Mouse (Mus musculus) kidney, embryonic 16.5 days (tissue): ENCODE data around the gene Patj. TPM values are rescaled to one million over a fixed set of nuclear protein-coding genes. Genes with fewer than 3 reads are reported as not detected.

Source experiments
- ATAC-seq: fragments of 200-750 bp; cut with Nextera tagmentation; 2 replicates; pipeline ENCODE4 v1.8.0; 2017; ENCODE audit warnings: moderate TSS enrichment; ENCODE audit not compliant: low FRiP score, low TSS enrichment
- H3K27ac ChIP-seq: fragments of 300-500 bp; sonication (generic); 2 replicates; pipeline ENCODE4 v1.5.1; 2014; ENCODE audit warnings: low read length
- H3K27me3 ChIP-seq: fragments of 300-500 bp; sonication (generic); 2 replicates; pipeline ENCODE4 v1.6.1; 2014; ENCODE audit warnings: low read length, control low read depth, mixed read lengths; ENCODE audit not compliant: insufficient read depth
- H3K36me3 ChIP-seq: fragments of 300-500 bp; sonication (generic); 2 replicates; pipeline ENCODE4 v1.6.1; 2014; ENCODE audit warnings: low read length, control low read depth, mixed read lengths; ENCODE audit not compliant: insufficient read depth
- H3K4me1 ChIP-seq: fragments of 300-500 bp; sonication (generic); 2 replicates; pipeline ENCODE4 v1.6.1; 2014; ENCODE audit warnings: low read length, control low read depth, mixed read lengths; ENCODE audit not compliant: insufficient read depth
- H3K4me2 ChIP-seq: fragments of 300-500 bp; sonication (generic); replicated peaks from 2 replicates; pipeline ENCODE4 v1.6.1; 2014; ENCODE audit warnings: low read depth, low read length
- H3K4me3 ChIP-seq: fragments of 300-500 bp; sonication (generic); 2 replicates; pipeline ENCODE4 v1.5.1; 2014; ENCODE audit warnings: mild to moderate bottlenecking, low read length
- H3K9ac ChIP-seq: fragments of 300-500 bp; sonication (generic); replicated peaks from 2 replicates; pipeline ENCODE4 v1.6.1; 2014; ENCODE audit warnings: low read length
- H3K9me3 ChIP-seq: fragments of 300-500 bp; sonication (generic); 2 replicates; pipeline ENCODE4 v1.6.1; 2016; ENCODE audit warnings: low read length, control low read depth
- WGBS: fragments of 180-500 bp; shearing (Covaris S2); extraction: QIAGEN DNeasy Blood & Tissue Kit; methylation state at CpG from one replicate; pipeline ENCODE4 v1.1.7; 2014; 5-methylcytosine and 5-hydroxymethylcytosine counted together
- polyA plus RNA-seq: library from polyadenylated mRNA; unstranded; fragments of >200 nt; fragmentation: Nextera tagmentation; extraction: Ambion mirVana; gene quantifications from 2 replicates; pipeline ENCODE4 v1.2.1, GENCODE M21; 2015

Patj gene
- polyA plus RNA-seq, 1 experiment from 2014 or later, result 27.6 TPM

DNA sequence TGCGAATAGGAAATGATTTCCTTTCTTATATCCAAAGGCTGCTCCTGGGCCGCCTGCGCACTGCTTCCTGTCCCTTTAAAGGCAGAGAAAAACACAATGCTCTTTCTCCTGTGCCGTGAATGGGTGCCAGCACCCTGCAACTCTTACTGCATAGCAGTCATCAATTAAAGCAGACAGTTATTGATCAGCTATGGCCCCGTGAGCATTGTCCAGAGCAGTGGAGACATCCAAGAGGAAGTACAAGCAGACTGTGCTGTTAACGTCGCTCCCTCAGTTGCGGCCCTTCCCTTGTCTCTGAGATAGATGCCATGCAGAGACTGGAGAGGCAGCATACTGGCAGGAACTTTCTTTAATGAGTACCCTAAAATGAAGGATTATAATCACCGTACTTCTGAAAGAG is 292.9 kb downstream of the Patj start:
- H3K4me3 ChIP-seq, result no peak overlapping the region
- no peak for ATAC-seq
- no peak overlapping the region for H3K4me2 ChIP-seq

DNA sequence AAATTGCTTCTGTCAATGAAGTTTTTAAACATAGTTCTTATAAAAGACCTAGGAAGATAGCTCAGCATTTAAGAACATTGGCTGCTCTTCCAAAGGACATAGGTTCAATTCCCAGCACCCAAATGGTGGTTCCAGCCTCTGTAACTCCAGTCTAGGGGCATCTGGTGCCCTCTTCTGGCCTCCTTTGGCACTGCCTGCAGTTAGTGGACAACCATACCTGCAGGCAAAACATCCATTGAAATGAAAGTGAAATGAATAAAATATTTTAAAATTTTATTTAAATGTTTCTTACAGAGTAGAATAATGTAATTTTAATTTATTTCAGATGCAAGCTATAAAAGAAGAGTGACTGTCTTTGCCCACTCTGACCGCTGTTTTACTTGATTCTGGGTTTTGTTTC is 294.4 kb downstream of the Patj start:
- Histone ChIP-seq H3K4me1 (peaks cover 6% of the 10 kb centered on the region), H3K9me3 (no peaks in the 10 kb centered on the region), H3K4me3 (no peak overlapping the region), H3K36me3 (peaks cover 19% of the 10 kb centered on the region), H3K4me2 (no peak overlapping the region), H3K27ac (no peak overlapping the region), H3K9ac (no peak overlapping the region), H3K27me3 (no peaks in the 10 kb centered on the region)
- no peak for ATAC-seq
- WGBS, result 100% methylated on average over 1 of the region's 1 CpGs

More for the DNA sequence above, 292.9 kb downstream of the Patj start:
- Histone ChIP-seq H3K36me3 (peaks cover 19% of the 10 kb centered on the region), H3K27me3 (no peaks in the 10 kb centered on the region), H3K9me3 (no peaks in the 10 kb centered on the region), H3K4me1 (peaks cover 1% of the 10 kb centered on the region), H3K27ac (no peak overlapping the region), H3K9ac (no peak overlapping the region)
- WGBS, result 84% methylated on average over 9 of the region's 9 CpGs

DNA sequence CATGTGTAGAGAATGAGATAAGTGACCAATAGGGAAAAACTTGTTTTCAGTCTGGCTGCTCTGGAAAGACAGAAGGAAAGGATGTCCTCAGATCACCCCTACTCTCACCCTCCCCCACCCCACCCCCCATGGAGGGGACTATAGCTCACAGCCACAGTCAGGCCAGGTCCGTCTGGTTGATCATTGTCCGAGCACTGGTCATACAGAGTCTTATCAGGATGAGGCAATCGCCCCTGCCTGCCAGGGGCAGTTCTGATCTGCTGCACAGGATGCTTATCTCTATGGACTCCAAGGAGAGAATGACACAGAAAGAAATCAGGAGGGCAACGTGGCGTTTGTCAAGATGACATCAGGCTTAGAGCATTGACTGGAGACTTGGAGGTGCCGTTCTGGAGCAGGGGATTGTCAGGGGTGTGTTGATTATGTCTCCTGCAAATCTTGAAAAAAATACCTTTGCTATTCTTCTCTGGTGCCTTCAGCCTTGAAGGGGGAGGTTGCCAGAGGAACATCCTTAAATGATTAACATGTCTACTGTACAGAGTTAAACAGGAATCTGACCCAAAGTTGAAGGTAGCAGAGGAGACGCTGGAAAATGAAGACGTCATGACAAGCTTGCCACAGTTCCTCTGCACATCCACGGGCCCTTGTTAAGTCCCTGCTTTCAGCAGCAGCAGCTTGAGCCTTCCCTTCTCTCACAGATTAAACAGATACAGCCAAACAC is 298.0 kb downstream of the Patj start:
- Histone ChIP-seq H3K4me1 (peaks cover 6% of the 10 kb centered on the region), H3K9me3 (no peaks in the 10 kb centered on the region), H3K4me3 (no peak overlapping the region), H3K27me3 (no peaks in the 10 kb centered on the region), H3K36me3 (peaks cover 10% of the 10 kb centered on the region), H3K9ac (no peak overlapping the region), H3K4me2 (no peak overlapping the region), H3K27ac (peak overlapping the region; percentile 20; the same call in 1 of the 2 replicates)
- WGBS, result 46% methylated on average over 9 of the region's 9 CpGs
- ATAC-seq, result peak; percentile 80

DNA sequence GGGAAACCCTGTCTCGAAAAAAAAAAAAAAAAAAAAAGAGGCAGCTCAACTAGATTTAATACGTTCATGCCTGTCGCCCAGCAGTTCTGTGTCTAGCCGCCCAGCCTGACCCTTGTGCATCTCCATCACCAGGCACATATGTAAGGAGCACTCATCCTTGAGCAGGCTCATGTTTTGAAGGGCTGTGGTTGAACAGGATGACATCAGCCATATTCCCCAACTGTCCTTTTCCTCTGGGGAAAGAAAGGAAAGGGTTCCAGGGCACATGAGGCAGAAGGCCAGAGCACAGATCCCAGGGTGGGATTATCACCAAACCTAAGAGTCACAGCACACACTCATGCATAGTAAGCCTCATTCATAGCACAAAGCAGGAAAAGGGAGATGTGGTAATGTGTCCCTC is 302.3 kb downstream of the Patj start:
- WGBS, result 70% methylated on average over 3 of the region's 4 CpGs
- no peak overlapping the region for H3K9ac ChIP-seq
- no peaks in the 10 kb centered on the region for H3K36me3 ChIP-seq
- ATAC-seq, result no peak
- H3K4me1 ChIP-seq, result peaks cover 6% of the 10 kb centered on the region
- no peak overlapping the region for H3K4me3 ChIP-seq
- no peak overlapping the region for H3K27ac ChIP-seq
- no peak overlapping the region for H3K4me2 ChIP-seq
- H3K27me3 ChIP-seq, result no peaks in the 10 kb centered on the region
- H3K9me3 ChIP-seq, result no peaks in the 10 kb centered on the region

DNA sequence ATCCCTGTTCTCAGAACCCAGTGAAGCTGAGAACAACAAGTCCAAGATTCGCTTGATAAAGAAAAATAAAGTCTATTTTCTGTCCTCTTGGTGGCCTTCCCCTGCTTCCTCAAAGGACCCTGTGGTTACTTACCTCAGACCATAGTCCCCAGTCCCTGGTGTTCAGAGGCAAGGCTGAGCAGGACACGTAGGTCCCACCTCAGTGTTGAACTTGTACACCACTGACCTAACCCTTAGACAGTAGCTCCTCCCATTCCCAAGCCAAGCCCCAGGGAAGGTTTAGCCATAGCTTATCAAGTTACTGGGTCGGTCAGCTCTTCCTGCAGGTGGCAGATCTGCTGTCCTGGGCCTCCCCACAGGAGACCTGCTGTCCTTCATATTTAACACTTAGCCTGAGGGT is 303.3 kb downstream of the Patj start:
- Histone ChIP-seq H3K4me1 (peaks cover 1% of the 10 kb centered on the region; the same call in 1 of the 2 replicates), H3K9me3 (no peaks in the 10 kb centered on the region), H3K27me3 (no peaks in the 10 kb centered on the region), H3K4me2 (no peak overlapping the region), H3K27ac (no peak overlapping the region), H3K9ac (no peak overlapping the region), H3K36me3 (no peaks in the 10 kb centered on the region), H3K4me3 (no peak overlapping the region)
- WGBS, result 44% methylated on average over 3 of the region's 3 CpGs
- 0 out of 2 replicates have a peak, but pooled peaks have one; percentile 29 for ATAC-seq

DNA sequence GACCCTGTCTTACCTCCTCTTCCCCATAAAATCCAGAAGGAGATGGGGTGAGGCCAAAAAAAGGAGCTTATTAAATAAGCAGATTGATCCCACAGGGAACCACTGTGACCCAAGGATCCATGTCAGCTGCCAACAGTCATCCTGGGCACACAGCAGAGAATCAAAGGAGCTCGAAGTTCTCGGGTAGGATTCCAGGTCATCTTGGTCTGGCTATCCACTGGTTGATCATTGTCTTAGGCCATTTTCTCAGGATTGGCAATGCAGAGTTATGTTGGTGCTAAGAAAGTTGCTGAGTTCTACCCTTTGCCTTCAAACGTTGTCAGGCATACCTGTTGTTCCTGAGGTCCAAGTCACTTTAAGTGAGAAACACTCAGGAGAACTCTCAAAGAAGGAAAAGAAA is 304.6 kb downstream of the Patj start:
- WGBS, result 90% methylated on average over 3 of the region's 3 CpGs
- Histone ChIP-seq H3K27ac (no peak overlapping the region), H3K27me3 (no peaks in the 10 kb centered on the region), H3K9ac (no peak overlapping the region), H3K9me3 (no peaks in the 10 kb centered on the region), H3K4me2 (no peak overlapping the region), H3K4me1 (no peaks in the 10 kb centered on the region), H3K36me3 (no peaks in the 10 kb centered on the region), H3K4me3 (no peak overlapping the region)
- ATAC-seq, result no peak

DNA sequence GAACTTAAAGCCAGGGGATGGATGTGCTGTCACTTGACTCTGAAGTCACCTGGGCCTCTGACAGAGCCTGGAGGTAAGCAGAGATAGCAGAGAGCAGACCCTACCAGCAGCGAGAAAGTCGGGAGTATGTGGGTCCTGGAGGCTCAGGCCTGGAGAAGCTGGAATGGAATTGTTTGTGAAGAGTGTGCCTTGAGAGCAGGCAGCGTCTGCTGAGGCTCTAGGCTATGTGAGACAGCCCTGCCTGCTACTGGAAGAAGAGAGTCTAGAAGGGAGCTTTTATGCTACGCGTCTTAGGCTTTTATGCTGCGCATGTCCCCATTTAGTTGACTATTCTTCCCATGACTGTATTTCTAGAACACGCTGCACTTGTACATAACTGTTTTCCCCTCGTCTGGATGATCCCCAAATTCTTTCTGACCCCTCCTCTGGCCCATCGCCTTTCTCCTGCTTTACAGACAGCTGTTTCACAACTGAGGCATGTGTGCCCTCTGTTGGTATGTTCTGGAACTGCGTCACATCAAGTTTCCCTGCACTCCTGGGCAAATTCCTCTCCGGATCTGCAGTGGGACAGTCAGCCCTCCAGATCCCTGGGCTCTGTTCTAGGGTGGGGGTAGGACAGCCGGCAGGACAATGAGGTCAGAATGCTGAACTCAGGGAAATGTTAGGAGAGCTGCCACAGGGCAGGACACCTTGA is 306.8 kb downstream of the Patj start:
- H3K4me3 ChIP-seq, result no peak overlapping the region
- H3K4me1 ChIP-seq, result no peaks in the 10 kb centered on the region
- H3K4me2 ChIP-seq, result no peak overlapping the region
- peak; percentile 50 for ATAC-seq
- 26% methylated on average over 12 of the region's 12 CpGs for WGBS
- no peaks in the 10 kb centered on the region for H3K9me3 ChIP-seq
- no peaks in the 10 kb centered on the region for H3K27me3 ChIP-seq
- H3K9ac ChIP-seq, result no peak overlapping the region
- no peaks in the 10 kb centered on the region for H3K36me3 ChIP-seq
- no peak overlapping the region for H3K27ac ChIP-seq

DNA sequence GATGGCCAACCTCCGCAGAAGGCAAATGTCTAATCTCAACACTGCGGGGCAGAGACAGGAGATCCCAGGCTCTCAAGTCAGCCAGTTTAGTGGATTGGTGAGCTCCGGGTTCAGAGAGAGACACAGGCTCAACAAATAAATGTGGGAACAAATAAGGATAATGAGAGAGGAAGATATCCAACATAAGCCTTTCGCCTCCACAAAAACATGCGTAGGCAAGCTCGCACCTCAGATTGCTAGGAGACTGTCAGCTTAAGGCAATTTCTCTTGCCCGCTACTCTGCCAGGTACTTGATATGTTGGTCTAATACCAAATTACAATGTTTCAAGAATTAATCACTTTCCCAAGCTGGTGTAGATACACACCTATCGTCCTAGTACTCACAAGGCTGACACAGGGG is 315.3 kb downstream of the Patj start:
- ATAC-seq, result no peak
- Histone ChIP-seq H3K27me3 (no peaks in the 10 kb centered on the region), H3K9ac (no peak overlapping the region), H3K4me2 (no peak overlapping the region), H3K4me3 (no peak overlapping the region), H3K4me1 (no peaks in the 10 kb centered on the region), H3K9me3 (no peaks in the 10 kb centered on the region), H3K27ac (no peak overlapping the region), H3K36me3 (no peaks in the 10 kb centered on the region)
- 93% methylated on average over 8 of the region's 8 CpGs for WGBS

DNA sequence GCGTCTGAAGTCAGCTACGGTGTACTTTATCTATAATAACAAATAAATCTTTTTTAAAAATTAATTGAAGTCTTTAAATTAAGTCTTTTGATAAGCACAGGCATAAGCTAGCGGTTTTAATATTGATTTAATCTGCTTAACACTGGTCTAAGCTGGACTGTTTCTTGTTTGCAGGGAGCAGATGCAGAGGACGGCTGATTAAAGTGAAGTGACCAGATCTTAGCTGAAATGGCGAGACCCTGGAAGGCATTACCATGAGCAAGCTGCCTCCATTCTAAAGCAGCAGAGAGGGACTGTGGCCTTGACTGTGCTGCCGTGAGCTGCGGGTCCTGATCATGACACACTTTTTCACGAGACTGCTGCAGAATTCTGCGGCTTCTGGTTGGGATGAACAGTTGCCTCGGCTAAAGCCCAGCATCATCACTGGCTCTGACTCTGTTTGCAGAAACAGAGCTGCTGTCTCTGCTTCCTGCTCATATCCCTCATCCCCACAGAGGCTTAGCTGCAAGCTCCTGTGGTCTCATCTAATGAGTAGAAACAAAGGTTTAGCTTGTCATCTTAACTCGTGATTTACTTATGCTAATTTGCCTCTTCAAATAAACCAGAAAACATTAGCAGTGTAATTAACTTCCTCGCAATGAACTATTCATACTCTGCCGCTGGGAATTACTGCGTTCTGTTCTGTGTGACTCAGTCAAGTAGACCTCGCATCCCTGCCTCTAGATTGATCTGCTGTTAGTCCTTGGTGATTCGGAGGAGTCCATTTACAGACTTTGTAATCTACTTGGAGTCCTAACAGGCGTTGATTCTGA is 322.4 kb downstream of the Patj start:
- ATAC-seq, result no peak
- H3K4me2 ChIP-seq, result no peak overlapping the region
- no peak overlapping the region for H3K4me3 ChIP-seq
- no peaks in the 10 kb centered on the region for H3K4me1 ChIP-seq
- 88% methylated on average over 17 of the region's 17 CpGs for WGBS
- H3K27me3 ChIP-seq, result no peaks in the 10 kb centered on the region
- no peaks in the 10 kb centered on the region for H3K36me3 ChIP-seq
- H3K27ac ChIP-seq, result no peak overlapping the region
- H3K9ac ChIP-seq, result no peak overlapping the region
- no peaks in the 10 kb centered on the region for H3K9me3 ChIP-seq
